Mouse (Mus musculus) gastrocnemius, postnatal 36 days (tissue): ENCODE results near the gene Gm10778. TPM values are rescaled to one million over a fixed set of nuclear protein-coding genes. Genes with fewer than 3 reads are reported as not detected.
A peak's percentile ranks its signal among the peaks of the same experiment; 100 is the strongest.
"Not testable (repeated sequence)": the region's sequence is repeated elsewhere in the genome, so short reads cannot be mapped to it uniquely, and the experiment has no call there.

ENCODE experiments used
- DNase-seq, 2 experiments: peaks; one replicate each; pipeline ENCODE4 v3.0.0; 2022
- intact Hi-C: fragments of 180-260 bp; cut with DNase I; formaldehyde crosslinking; loops from one replicate; pipeline ENCODE4 v1.15.1; 2025
- long read RNA-seq, 2 experiments: library from polyadenylated mRNA; stranded (forward); transcript quantifications; one replicate each; pipeline ENCODE4 v2.0.0; 2021
- total RNA-seq, 2 experiments: library from RNA; stranded (reverse); gene quantifications; 2 replicates each; pipeline ENCODE4 v1.2.3; 2021

Gene Gm10778
- total RNA-seq: 1 to 10 TPM; 1.2 to 1.6 TPM
- long read RNA-seq, experiment 1: 0 reads
- long read RNA-seq, experiment 2: 0 reads

DNA sequence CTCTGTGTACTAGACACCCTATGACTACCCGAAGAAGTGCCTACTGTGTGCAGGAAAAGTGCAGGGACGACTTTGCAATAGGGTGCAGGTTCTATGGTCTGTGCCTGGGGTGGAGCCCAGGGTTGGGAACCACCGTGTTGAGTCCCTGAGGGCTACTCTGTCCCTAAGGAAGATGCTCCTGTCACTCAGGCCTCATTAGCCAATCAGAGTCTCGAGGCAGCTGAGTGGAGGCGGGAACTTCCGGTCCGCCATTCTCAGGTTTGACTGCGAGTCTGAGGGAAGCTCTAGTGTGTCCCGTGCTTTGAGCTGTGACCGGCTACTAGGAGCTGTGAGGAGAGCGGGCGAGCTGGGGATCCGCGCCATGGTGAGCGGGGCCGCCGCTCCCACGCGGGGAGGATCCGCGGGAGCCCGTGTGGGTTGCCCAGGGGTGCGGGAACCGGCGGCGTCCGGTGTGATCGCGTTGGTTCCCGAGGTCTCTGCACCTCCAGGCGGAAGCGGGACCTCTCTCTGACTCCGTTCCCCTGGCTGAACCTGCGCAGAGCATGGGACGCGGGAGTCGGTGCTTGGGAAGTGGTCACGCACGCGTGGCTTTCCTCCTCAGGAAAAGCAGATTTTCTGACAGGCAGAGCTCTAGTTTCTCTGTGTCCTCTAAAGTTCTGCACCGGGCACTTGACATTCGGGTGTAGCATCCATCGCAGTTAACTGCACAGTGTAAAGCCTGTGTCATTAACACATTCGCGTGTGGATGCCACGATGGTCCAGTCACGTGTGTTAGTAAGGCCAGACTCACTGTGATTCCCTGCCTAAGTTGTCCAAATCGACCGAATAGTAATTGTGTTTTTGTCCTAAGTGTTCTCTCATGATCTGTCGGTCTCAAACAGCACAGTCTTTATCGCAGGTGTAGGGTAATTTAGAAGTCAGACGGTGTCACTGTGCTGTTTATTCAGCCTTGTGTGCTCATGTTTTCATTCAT, at the start of gene Gm10778:
TSS of gene Gm10778 (plus strand) at position 257 of the 973 bp plus-strand sequence.
- intact Hi-C loops: not testable (repeated sequence)

DNA sequence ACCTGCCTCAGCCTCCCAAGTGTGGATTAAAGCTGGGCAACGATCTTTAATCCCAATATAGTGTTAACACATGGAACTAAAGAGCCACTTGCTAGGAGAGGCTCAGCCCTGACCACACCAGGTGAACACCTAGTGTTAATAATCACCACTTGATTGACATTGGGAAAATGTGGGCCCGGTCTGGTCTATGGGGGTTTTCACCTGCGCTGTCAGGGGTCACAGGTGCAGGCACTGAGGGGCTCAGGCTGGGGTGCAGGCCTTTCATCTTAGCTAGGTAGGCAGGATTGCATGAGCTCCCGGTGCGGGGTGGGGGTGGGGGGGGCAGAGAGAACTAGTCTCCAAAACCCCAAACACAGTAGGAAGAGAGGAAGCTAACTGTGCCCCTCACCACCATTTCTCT, 49.2 kb upstream of the Gm10778 start:
- no peak for DNase-seq
- intact Hi-C loops: loop anchor here (5.0 kb wide), 2 partner anchors 82 to 102 kb away; partner anchors contain the start of gene Ncln

More for the DNA sequence above, at the start of gene Gm10778:
- peak; percentile 79 to 81 for DNase-seq

DNA sequence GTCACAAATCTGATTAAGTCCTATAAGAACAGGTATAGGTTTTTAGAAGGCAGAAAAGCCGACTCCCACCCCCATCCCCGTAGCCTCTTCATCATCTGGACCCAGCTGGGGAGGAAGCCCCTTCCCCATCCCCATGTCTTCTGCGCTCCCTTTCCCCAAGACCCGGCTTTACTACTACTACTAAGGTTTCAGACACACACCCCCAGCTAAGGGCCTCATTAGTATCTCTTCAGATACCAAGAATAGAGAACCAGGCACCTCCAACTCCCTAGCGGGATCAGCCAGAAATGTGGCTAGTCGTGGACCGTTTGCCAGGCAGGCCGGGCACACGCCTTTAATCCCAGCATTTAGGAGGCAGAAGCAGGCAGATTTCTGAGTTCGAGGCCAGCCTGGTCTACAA, 48.8 kb upstream of the Gm10778 start:
- DNase-seq: no peak
- intact Hi-C loops: loop anchor here (5.0 kb wide), 2 partner anchors 83 to 103 kb away; partner anchors contain the start of gene Ncln

DNA sequence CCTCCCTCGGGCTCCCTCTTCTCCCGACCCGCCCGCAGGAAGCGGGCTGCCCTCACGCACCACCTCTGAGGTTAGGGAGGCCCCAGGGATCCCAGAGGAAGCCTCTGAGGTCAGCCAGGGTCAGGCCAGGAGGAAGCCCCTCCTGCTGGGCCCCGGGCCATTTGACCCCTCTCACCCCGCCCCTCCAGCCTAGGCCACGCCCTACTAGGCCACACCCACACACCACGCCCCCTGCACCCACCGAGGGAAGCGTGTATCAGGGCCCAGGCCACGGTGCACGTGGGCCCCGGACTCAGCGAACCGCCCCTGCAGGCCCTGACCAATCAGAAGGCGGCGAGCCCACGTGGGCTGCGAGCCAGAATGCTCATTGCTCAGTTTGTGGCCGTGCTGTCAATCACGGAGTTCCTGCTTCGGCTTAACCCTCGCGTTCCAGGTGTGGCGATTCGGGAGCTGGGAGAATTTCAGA, 48.1 kb upstream of the Gm10778 start, which contains the start of gene Tle6:
TSS of gene Tle6 (minus strand) at position 336 of the 466 bp plus-strand sequence.
- peak; percentile 91 to 94 for DNase-seq
- intact Hi-C loops: loop anchor here (5.0 kb wide), 2 partner anchors 83 to 103 kb away; partner anchors contain the start of gene Ncln

DNA sequence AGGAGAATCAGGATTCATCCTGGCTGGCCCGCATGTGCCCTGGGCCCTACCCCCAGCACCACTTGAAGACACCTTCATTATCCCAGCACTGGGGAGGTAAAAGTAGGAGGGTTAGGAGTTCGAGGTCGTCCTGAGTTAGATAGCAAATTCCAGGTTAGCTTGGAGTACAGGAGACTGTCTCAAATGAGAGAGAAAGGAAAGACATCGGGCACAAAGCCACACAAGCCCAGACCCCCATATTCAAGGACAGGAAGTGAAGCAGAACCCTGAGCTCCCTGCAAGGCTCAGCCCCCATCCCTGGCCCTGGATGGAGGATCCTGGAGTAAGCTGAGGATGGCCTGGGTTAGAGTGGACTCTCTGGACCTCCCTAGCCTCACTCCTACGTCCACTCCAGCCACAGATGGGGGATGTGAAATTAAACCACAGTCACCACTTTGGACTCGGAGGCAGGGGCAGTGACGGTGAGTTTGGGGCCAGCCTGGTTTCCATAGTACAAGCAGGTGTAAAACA, 47.4 kb upstream of the Gm10778 start:
- no peak for DNase-seq
- intact Hi-C loops: loop anchor here (5.0 kb wide), 2 partner anchors 84 to 104 kb away; partner anchors contain the start of gene Ncln

DNA sequence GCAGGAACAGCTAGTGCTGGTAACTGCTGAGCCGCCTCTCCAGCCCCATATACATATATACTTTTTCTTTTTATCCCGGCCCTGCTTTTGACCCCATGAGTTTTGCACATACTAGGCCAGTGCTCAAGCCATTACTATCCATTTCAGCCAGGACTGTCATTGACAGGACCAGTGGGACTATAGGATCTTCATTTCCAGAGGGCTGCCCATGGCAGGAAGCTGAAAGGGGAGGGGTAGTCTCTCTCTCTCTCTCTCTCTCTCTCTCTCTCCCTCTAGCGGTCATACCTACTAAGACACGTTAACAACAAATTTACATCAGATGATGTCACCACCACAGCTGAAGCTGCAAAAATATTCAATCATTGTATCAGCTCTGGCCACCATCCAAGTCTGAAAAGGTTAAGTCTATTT, 46.1 kb upstream of the Gm10778 start:
- intact Hi-C loops: loop anchor here (5.0 kb wide), 2 partner anchors 85 to 105 kb away; partner anchors contain the start of gene Ncln
- no peak for DNase-seq

DNA sequence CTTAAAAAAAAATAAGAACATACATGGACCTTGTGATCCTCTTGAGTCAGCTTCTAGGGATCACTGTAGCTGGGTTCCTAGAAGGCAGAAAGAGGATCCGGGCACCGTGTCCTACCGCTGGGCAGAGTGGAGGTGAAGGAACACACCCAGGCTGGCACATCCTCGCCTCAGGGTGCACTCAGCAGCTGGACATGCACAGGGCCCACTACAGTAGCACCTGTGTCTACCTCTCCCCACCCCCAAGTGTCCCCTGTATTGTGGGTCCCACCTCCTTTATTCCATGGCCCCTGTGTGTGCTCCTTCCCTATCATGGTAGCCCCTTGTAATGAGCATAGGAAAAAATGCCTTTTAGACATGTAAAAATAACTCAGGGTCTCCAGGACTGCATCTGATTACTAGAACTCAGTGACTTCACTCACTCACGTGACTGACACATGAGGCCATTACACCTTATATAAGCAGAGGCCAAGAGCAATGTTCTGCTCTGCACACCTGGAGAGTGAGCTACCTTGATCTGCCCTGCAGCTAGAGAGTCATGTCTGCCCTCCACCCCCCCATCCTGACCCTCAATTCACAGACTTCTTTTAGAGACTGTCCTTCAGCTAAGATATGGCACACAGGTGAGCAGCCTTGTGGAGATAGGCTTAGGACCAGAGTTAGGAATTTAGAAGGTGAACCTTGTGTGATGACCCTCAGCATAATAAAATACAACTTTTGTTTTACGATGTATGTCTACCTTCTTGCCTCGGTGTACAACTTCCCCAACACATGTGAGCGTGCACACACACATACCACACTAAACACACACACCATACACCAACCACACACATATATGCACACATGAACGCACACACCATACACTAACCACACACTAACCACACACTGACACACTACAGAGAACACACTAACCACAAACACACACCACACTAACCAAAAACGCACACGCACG, 44.6 kb upstream of the Gm10778 start:
- no peak for DNase-seq
- intact Hi-C loops: loop anchor here (2.0 to 5.0 kb wide), 3 partner anchors 39 to 107 kb away; partner anchors contain the start of gene Ncln

DNA sequence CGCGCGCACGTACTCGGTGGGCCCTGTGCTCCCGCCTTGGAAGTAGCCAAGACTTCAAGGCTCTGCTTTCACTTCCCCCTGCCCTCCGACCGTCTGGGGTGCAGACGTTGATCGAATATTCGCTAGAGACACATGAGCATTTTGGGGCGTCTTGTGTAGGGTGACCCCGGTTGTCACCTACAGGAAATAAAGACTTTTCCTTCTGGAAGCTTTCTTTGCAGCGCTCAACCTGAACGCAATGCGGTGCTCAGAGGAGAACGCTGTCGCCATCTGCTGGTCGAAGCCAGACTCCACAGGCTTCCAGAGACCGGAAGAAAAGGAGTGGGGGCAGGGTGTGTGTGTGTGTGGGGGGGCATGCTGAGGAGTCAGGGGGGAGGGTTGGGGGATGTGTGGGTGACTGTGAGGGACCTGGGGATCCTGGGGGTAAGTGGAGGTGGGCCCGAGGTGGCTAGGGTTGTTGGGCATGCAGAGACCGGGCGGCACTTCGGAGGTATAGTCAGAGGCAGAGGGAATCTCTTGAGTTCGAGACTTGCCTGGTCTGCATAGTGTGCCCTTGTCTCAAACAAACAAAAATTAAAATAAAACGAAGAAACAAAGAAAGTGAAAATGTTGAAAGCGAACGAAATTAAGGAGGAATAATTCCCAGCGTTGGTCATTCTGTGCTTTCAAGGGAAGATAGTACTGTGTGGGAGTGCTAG, 43.7 kb upstream of the Gm10778 start:
- intact Hi-C loops: loop anchor here (2.0 to 5.0 kb wide), 3 partner anchors 40 to 108 kb away; partner anchors contain the start of gene Ncln
- peak; percentile 82 to 83 for DNase-seq

DNA sequence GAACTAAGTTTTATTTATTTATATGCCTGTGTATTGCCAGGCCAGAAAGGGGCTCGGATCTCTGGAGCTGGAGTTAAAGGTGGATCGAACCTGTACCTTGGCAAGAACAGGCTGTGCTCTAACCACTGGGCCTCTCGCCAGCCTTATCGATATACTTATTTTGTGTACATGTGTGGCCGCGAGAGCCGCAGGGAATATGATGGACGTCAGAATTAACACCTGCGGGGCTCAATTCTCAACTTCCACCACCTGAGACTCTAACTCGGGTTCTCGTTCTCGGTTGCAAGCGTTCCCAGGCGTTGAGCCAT, 43.2 kb upstream of the Gm10778 start:
- intact Hi-C loops: loop anchor here (2.0 kb wide), 1 partner anchor 41 kb away; no protein-coding TSS in a partner anchor
- DNase-seq: no peak

DNA sequence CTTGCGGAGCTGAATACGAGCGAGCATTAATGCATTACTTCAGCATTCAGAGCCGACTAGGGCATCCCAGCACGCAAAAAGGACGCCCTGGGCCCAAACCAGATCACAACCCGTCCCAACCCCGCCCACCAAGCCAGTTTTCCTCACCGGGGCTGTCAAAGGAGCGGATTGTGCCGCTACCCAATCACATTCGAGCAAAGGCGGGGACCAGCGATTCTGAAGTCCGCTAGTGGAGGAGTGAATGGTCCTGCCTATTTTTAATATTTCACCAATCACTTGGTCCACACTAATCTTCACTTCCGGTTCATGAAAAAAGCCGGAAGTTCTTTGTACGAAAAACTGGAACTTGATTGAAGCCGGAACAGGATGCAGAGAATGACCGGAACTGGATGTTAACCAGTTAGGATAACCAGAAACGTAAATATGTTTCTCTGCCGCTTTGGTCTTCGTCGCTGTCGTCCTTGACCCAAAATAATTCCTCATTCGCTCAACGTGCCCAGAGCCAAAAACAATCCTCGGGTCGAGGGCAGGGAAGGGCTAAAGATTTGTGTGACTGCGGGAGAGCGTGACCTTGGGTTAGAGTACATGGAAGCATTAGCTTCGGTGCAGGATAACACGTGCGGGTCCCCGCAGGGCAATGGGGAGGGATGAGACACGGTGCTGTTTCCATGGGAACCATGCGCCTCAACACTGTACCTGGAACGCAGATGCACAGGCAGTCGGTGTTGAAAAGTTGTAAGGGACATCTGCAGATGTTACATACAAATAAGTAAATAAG, 42.7 kb upstream of the Gm10778 start, which contains the start of gene BC025920:
TSS of gene BC025920 (plus strand) at position 297 of the 778 bp plus-strand sequence.
- DNase-seq: peak; percentile 83 to 94
- intact Hi-C loops: loop anchor here (2.0 kb wide), 1 partner anchor 41 kb away; no protein-coding TSS in a partner anchor

DNA sequence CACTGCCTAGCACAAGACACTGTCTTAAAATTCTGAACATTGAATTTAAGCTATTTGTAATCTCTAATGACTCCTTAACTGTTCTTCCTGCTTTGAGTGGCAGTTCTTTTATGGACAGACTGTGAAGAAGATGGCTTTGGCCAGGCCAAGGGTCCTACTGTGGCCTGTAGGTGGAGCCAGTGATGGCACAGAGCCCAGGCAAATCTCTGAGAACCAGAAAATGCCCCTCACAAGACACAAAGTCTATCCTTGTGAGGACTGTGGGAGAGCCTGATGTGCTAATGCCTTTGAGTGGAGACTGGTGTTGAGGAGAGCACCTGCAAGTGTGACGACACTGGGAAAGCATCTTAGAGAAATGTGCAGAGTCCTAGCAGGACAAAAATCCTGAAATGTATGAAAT, 40.6 kb upstream of the Gm10778 start:
- intact Hi-C loops: no loop called here
- no peak for DNase-seq

DNA sequence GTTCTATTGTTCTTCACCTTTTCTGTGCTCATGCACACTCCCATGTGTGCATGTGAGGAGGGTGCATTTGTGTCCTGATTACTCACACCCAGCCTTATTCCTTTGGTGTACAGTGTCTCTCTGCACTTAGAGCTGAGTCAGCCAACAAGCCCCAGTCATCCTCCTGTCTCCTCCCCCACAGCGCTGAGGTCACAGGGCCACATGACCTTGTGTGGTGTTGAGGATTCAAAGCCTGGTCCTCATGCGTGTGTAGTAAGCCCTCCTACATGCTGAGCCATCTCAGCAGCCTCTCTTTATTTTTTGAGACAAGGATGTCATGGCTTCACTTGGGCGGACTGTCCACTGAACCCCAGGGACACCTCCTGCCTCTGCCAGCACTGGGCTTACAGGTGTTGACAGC, 36.1 kb upstream of the Gm10778 start:
- intact Hi-C loops: no loop called here
- DNase-seq: no peak

DNA sequence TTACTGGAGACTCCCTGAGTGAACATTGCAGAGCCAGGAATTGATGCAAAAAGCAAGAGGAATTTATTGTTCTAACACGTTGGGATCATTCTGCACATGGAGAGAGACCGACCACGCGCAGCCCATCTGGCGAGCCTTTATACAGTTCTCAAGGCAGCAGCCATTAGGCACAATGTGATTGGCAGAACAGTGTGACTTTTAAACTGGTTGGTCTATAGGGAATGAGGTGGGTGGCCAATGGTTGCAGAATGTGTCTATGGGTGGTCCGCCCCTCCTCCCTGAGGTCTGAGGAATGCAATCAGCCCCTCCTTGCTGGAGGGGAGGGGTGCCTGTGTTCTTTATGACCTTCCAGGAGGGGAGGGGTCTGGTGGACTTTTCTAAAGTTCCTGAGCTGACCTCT, 33.4 kb upstream of the Gm10778 start:
- intact Hi-C loops: no loop called here
- DNase-seq: no peak

DNA sequence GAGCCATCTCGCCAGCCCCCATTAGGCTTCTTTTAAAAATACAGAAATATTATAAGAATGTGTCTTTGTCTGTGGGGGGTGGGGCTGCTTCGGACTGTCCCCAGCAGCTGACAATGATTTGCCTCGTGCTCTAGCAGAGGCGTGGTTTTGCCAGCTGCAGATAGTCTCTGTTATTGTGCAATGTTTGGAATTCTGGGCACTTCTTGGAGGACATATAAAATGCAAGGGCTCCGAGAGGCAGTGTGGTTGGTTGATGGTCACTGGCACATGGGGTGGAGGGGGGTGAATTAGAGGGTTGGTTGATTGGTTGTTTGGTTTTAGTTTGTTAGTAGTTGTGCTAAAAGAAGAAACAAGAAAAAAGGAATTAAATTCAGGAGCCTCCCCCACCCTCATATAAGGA, 28.9 kb upstream of the Gm10778 start:
- intact Hi-C loops: loop anchor here (10.0 kb wide), 1 partner anchor 555 kb away; no protein-coding TSS in a partner anchor
- no peak for DNase-seq

DNA sequence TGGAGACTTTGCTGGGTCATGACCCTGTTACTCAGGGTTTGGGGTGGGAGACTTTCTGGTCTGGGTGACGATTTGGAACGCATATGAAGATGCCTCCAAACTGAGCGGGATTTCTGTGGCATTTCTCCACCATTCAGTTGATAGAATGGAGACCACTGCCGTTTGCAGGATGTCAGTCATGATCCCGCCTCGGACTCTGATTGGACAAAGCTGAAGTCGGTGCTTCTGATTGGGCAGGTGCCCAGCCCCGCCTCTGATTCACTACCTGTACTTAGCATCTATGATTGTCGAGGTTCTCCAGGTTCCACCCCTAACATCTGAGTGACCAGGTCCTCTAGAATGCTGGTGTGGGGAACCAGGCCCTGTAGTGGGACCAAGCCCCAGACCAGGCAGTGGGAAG, 28.1 kb upstream of the Gm10778 start:
- DNase-seq: no peak
- intact Hi-C loops: loop anchor here (10.0 kb wide), 1 partner anchor 554 kb away; no protein-coding TSS in a partner anchor

DNA sequence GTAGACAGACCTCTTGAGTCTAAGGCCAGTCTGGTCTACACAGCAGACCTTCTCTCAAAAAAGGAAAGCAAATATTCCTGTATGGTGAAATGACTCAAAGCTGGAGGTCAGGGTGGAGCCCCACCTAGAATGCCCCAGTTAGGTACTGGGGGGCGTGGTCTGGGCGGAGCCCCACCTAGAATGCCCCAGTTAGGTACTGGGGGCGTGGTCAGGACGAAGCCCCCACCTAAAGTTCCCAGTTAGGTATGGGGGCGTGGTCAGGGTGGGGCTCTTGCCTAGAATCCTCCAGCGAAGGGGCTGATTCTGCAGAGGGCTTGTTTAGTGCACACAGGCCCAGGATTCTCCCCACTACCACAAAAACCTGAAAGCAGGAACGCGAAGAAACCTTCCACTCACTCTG, 25.4 kb upstream of the Gm10778 start:
- no peak for DNase-seq
- intact Hi-C loops: loop anchor here (10.0 kb wide), 1 partner anchor 551 kb away; no protein-coding TSS in a partner anchor

DNA sequence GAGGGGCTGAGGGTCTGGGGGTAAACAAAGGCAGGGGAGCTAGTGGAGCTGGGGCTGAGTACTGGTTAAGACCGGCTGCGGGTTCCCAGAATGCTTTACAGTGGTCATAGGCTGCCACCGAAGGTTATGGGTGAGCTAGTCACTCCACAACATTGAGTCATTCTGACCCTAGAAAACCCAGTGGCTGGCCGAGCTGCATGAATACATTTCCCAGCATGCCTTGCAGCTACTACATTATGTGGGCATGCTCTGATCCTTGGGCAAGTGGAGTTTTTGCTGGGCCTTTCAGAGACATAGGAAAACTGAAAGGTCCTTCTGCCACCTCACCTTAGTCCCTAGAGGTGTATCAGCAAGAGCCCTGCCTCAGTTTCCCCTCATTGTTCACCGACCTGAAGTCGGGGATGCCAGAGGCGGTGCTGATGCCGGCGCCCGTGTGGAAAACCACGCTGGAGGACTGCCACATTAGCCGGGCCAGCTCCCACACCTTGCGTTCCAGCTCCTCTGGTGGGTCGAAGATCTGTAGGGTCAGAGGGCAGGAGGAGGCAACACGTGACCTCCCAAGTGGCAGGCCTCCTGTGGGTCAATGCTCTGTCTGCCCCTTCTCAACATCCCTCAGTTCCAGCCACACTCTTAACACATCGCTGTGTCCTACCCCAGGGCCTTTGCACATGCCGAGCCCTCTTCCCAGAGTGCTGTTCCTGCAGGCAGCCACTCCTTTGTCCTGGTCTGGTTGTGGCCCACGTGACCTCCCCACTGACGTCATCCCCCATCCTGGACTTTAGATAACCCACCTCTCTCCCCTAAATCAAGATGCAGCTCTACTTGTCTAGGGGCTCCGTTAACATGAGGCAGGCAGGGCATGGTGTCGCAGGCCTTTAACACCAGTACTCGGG, 22.5 kb upstream of the Gm10778 start:
- intact Hi-C loops: loop anchor here (10.0 kb wide), 1 partner anchor 548 kb away; no protein-coding TSS in a partner anchor
- DNase-seq: no peak
